Mouse (Mus musculus) heart, adult 9 months (tissue): ENCODE results near the gene Prss28.

Experiments used
- DNase-seq, 2 experiments: peaks; one replicate each; pipeline ENCODE4 v3.0.0; 2022; ENCODE audit warnings: low spot score in 2 of 2

The Prss28 gene

DNA sequence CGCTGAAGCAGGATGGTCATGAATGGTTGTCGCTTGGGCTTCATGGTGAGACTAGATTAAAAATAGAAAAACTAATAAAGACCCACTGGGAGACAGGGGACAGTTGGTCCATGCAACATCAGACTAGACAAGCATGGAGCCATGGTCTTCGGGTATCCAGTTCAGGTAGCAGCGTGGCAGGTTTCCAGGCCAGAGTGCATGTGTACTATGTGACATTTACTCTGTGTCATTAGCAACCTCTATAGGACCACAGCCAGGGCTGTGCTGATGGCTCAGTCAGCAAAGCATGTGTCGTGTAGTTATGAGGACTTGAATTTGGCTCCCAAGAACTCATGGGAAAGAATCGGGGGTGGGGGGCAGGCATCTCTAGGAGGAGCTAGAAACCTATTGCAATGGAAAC, 31.6 kb downstream of the Prss28 start:
- no peak for DNase-seq

- no peak for DNase-seq
Observed at GRCm38 (mm10) chr17:25341490-25341889, 33.0 kb downstream of the Prss28 start.

DNA sequence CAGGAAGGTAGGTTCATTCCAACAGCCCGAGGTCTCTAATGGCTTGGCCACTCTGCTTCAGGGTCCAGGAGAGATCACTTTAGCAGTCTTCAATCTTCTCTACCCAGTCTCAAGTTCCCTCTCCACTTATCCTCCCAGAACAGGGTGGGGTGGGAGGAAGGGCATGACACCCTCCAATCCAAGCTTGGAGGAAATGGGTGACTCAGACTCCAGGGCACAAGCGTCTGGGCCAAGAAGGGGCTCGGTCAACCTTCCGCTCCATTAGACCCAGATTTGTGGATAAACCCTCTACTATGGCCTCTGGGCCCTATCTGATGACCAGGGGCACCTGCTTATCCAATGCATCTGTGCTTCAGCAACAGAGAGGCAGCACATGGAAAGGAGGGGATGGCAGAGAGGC, 37.0 kb downstream of the Prss28 start, which contains the start of gene Tpsab1:
Gene Tpsab1, minus strand, starts transcription at position 101 of the 400 bp plus-strand sequence.
- no peak for DNase-seq

GRCm38 (mm10) chr17:25361291-25361690, 52.8 kb downstream of the Prss28 start:
- no peak for DNase-seq
